Mouse (Mus musculus): ENCODE measurements around the gene Dctn1. TPM values are rescaled to one million over a fixed set of nuclear protein-coding genes. Genes with fewer than 3 reads are reported as not detected.

Gene Dctn1
- total RNA-seq, 2 experiments from 2014 or later: 398 to 403 TPM

- DNase-seq (ENCODE audit: low spot score in 2 of 2): no peak
These were observed 54.1 kb downstream of the Dctn1 start, which contains the start of gene Slc4a5 for GRCm38 (mm10) chr6:83219814-83220213. Gene Slc4a5 (plus strand): TSS chr6:83219828.

- no peak for DNase-seq (ENCODE audit: low spot score in 2 of 2)
These were observed 65.8 kb downstream of the Dctn1 start for GRCm38 (mm10) chr6:83231486-83231885.

DNA sequence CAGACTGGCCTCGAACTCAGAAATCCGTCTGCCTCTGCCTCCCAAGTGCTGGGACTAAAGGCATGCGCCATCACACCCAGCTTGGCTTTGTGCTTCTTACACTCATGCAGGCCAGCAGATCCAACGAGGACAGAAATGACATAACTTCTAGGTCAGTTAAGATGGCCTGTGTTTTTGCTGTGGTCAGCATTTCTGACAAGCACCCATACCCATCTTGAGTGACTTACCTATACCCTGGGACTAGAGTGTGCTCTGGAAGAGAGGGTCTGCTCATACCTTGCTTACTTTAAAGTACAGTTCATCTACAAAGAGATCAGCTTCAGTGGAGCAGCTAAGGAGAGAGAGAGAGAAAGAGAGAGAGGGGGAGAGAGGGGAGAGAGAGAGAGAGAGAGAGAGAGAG, 67.6 kb downstream of the Dctn1 start:
- DNase-seq (ENCODE audit: low spot score in 2 of 2): no peak

DNA sequence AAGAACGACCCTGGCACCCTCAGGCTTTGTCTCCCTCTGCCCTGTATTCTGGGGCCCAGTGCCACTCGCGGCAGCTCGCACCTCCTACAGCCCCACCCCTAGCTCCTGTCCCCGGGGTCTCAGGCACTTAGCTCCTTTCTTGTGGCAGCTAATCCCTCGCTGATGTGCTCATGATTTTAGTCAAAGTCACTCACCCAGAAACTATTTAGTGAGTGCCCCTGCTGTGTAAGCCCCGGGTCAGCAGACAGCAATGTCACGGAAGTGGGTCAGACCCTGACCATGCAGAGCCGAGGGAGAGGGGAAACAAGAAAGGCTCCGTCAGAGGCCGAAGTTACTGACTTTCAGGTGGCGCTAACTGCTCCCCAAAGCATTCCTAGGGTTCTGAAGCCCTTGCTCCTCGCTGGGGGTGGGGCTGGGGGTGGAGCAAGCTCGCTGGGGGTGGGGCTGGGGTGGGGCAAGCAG, 68.6 kb downstream of the Dctn1 start:
- DNase-seq (ENCODE audit: low spot score in 2 of 2): no peak

GRCm38 (mm10) chr6:83237123-83237522, 71.4 kb downstream of the Dctn1 start:
- DNase-seq (ENCODE audit: low spot score in 2 of 2): no peak

GRCm38 (mm10) chr6:83244422-83245061, 78.8 kb downstream of the Dctn1 start:
- no peak for DNase-seq (ENCODE audit: low spot score in 2 of 2)

DNA sequence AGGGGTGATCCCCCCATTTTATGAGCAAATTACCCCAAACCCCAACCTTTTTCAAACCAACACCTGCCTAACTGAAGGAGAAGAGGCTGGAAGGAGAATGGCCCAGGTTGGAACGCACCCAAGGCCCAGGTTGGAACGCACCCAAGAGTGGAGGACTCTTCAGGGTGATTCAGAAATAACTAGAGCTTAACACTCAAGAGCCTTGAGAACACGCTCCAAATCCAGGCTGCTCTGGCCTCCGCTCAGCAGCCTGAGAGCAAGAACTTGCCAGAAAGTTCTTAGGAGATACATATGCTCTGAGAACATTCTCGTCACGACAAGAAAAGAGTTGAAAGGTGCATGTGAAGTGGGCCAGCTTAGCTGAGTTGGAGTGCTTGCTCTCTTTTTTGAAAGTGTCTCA, 79.4 kb downstream of the Dctn1 start:
- DNase-seq (ENCODE audit: low spot score in 2 of 2): peak in 1 of 2 experiments; percentile 9

DNA sequence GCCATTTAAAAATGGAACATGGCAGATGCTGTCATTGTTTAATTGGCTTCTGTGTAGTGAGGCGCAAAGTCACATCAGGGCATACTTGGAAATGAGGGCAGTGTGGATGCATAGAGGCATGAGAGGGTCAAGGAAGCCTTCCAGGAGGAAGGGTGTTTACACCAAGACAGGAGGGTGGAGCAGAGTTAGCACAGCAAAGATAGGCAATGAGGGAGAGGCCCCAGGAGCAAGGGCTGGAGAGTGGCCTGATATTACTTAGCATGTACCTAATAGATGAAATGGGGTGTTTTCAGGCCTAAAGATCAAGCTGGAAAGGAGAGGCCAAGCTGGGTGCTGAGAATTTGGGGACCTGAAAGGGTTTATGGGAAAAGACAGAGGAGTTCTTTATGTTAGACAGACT, 80.3 kb downstream of the Dctn1 start:
- no peak for DNase-seq (ENCODE audit: low spot score in 2 of 2)

DNA sequence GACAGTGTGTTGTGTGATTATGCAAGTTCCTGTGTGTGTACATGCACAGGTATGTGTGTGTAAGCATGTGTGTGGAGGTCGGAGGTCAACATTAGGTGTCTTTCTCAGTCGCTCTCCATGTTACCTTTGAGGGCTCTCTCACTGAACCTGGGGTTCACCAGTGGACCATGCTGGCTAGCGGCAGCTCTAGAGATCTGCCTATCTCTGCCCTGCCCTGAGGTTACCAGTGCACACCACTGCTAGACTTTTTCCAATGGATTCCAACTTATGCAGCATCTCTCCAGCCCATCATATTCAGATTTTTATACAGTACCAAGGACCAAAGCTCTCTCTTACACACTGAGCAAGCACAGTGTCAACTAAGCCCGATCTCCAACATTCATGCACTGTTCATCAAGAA, 81.0 kb downstream of the Dctn1 start:
- no peak for DNase-seq (ENCODE audit: low spot score in 2 of 2)

GRCm38 (mm10) chr6:83247153-83247552, 81.4 kb downstream of the Dctn1 start:
- DNase-seq (ENCODE audit: low spot score in 2 of 2): no peak

Other genes with a start within 250 kb of the Dctn1 start
- 10 to 100 TPM; 40.1 to 40.8 TPM for gene Sema4f, start 226.2 kb upstream of the Dctn1 start, total RNA-seq (2021)
- gene M1ap, start 219.0 kb upstream of the Dctn1 start, total RNA-seq (2021): not detected
- gene Dok1, start 132.4 kb upstream of the Dctn1 start, total RNA-seq (2021): 1 to 10 TPM; 3.8 to 4.3 TPM
- gene Loxl3, start 131.7 kb upstream of the Dctn1 start, total RNA-seq (2021): 1 to 10 TPM; 2.5 to 2.8 TPM
- 100 to 1,000 TPM; 125 to 137 TPM for gene Aup1, start 111.4 kb upstream of the Dctn1 start, total RNA-seq (2021)
- 10 to 100 TPM; 43.3 to 47.7 TPM for gene Htra2, start 110.6 kb upstream of the Dctn1 start, total RNA-seq (2021)
- under 1 TPM; 0.50 to 0.61 TPM for gene Dqx1, start 108.1 kb upstream of the Dctn1 start, total RNA-seq (2021)
- not detected for gene Tlx2, start 95.6 kb upstream of the Dctn1 start, total RNA-seq (2021)
- gene Pcgf1, start 88.1 kb upstream of the Dctn1 start, total RNA-seq (2021): 10 to 100 TPM; 33.7 to 37.9 TPM
- gene Lbx2, start 79.6 kb upstream of the Dctn1 start, total RNA-seq (2021): not detected
- 1 to 10 TPM; 7.7 to 9.4 TPM for gene Ccdc142, start 64.3 kb upstream of the Dctn1 start, total RNA-seq (2021)
- 1 to 10 TPM; 6.5 to 7.6 TPM for gene Gm42688, start 64.3 kb upstream of the Dctn1 start, total RNA-seq (2021)
- gene Mrpl53, start 56.9 kb upstream of the Dctn1 start, total RNA-seq (2021): 10 to 100 TPM; 58.4 to 69.3 TPM
- 10 to 100 TPM; 27.0 TPM for gene Mogs, start 50.4 kb upstream of the Dctn1 start, total RNA-seq (2021)
- gene Wbp1, start 44.4 kb upstream of the Dctn1 start, total RNA-seq (2021): 10 to 100 TPM; 47.4 to 52.5 TPM
- 10 to 100 TPM; 28.0 to 29.5 TPM for gene Ino80b, start 40.5 kb upstream of the Dctn1 start, total RNA-seq (2021)
- gene Rtkn, start 30.5 kb upstream of the Dctn1 start, total RNA-seq (2021): 10 to 100 TPM; 73.5 to 75.8 TPM
- gene Wdr54, start 9.5 kb upstream of the Dctn1 start, total RNA-seq (2021): 10 to 100 TPM; 24.4 to 27.6 TPM
- gene 1700003E16Rik, start 9.5 kb upstream of the Dctn1 start, total RNA-seq (2021): 10 to 100 TPM; 25.3 to 26.1 TPM
- 1 to 10 TPM in 1 of 2 experiments, under 1 TPM in 1; 0.25 to 1.2 TPM for gene Slc4a5, start 53.9 kb downstream of the Dctn1 start, total RNA-seq (2021)
- gene Mthfd2, start 160.0 kb downstream of the Dctn1 start, total RNA-seq (2021): 1 to 10 TPM; 6.6 to 7.1 TPM
- gene Mob1a, start 160.1 kb downstream of the Dctn1 start, total RNA-seq (2021): 10 to 100 TPM; 19.2 to 20.5 TPM
- gene Bola3, start 183.2 kb downstream of the Dctn1 start, total RNA-seq (2021): 10 to 100 TPM; 47.1 to 58.9 TPM